Mouse (Mus musculus) forebrain, embryonic 16.5 days (tissue): ENCODE data around the gene Pcolce. TPM values are rescaled to one million over a fixed set of nuclear protein-coding genes. Genes with fewer than 3 reads are reported as not detected.

Experiments used
- ATAC-seq: fragments of 200-750 bp; cut with Nextera tagmentation; 2 replicates; pipeline ENCODE4 v1.8.0; 2017; ENCODE audit warnings: mild to moderate bottlenecking, moderate library complexity
- H3K27ac ChIP-seq: fragments of 300-500 bp; sonication (generic); 2 replicates; pipeline ENCODE4 v1.5.1; 2014; ENCODE audit warnings: low read length, control low read depth
- H3K27me3 ChIP-seq: fragments of 300-500 bp; sonication (generic); replicated peaks from 2 replicates; pipeline ENCODE4 v1.6.1; 2014; ENCODE audit warnings: low read length; ENCODE audit not compliant: control insufficient read depth, insufficient read depth
- H3K36me3 ChIP-seq: fragments of 300-500 bp; sonication (generic); 2 replicates; pipeline ENCODE4 v1.6.1; 2014; ENCODE audit not compliant: control insufficient read depth, insufficient read depth
- H3K4me1 ChIP-seq: fragments of 300-500 bp; sonication (generic); replicated peaks from 2 replicates; pipeline ENCODE4 v1.6.1; 2014; ENCODE audit warnings: low read length; ENCODE audit not compliant: control insufficient read depth, insufficient read depth
- H3K4me2 ChIP-seq: fragments of 300-500 bp; sonication (generic); 2 replicates; pipeline ENCODE4 v1.6.1; 2014; ENCODE audit warnings: mild to moderate bottlenecking, low read length, control low read depth
- H3K4me3 ChIP-seq: fragments of 300-500 bp; sonication (generic); replicated peaks from 2 replicates; pipeline ENCODE4 v1.5.1; 2014; ENCODE audit warnings: mild to moderate bottlenecking, low read length, control low read depth
- H3K9ac ChIP-seq: fragments of 300-500 bp; sonication (generic); replicated peaks from 2 replicates; pipeline ENCODE4 v1.6.1; 2014; ENCODE audit warnings: low read depth, low read length, control low read depth
- H3K9me3 ChIP-seq: fragments of 300-500 bp; sonication (generic); 2 replicates; pipeline ENCODE4 v1.6.1; 2016; ENCODE audit warnings: low read length; ENCODE audit not compliant: control insufficient read depth
- WGBS: fragments of 180-500 bp; shearing (Covaris S2); extraction: QIAGEN DNeasy Blood & Tissue Kit; methylation state at CpG from one replicate; pipeline ENCODE4 v1.1.7; 2014; 5-methylcytosine and 5-hydroxymethylcytosine counted together
- polyA plus RNA-seq: library from polyadenylated mRNA; unstranded; fragments of >200 nt; fragmentation: Nextera tagmentation; extraction: Ambion mirVana; gene quantifications from 2 replicates; pipeline ENCODE4 v1.2.1, GENCODE M21; 2015

The Pcolce gene
- polyA plus RNA-seq, 1 experiment from 2014 or later, result 10.6 TPM

- Histone ChIP-seq H3K4me1 (peaks cover 10% of the 10 kb centered on the region; the same call in 1 of the 2 replicates), H3K36me3 (peaks cover 5% of the 10 kb centered on the region; the same call in 1 of the 2 replicates), H3K4me2 (no peak overlapping the region), H3K9ac (no peak overlapping the region), H3K27me3 (peaks cover 27% of the 10 kb centered on the region), H3K27ac (no peak overlapping the region), H3K9me3 (no peaks in the 10 kb centered on the region), H3K4me3 (no peak overlapping the region)
- peak; percentile 57; the same call in 1 of the 2 replicates for ATAC-seq
- WGBS, result 84% methylated on average over 9 of the region's 9 CpGs
Measured at GRCm38 (mm10) chr5:137647827-137648601, 34.4 kb upstream of the Pcolce start.

DNA sequence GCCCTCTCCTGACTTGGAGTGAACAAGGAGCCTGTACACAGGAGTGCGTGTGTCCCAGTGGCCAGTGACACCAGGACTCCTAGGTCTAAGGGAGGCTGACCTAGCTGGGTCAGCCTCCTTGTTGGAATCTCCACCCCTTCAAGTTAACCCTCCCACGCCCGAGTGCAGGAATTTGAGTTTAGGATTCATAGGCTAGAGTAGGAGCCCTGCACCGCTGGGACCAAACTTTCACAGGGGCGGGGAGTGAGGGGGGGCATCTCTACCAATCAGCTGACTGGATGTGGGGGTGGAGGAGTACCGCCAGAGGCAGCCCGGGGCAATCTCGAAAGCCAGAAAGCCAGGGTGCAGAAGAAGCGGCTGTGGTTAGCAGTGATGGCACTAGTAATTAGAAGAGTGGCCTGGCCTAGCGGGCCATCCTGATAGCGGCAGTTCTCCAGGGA is 32.1 kb upstream of the Pcolce start, which contains the start of gene Irs3:
Gene Irs3, minus strand, starts transcription at position 63 of the 440 bp plus-strand sequence.
- ATAC-seq, result no peak
- H3K27ac ChIP-seq, result no peak within 1 kb of the TSS
- peak within 1 kb of the TSS; percentile 41; the same call in 1 of the 2 replicates for H3K9ac ChIP-seq
- peak within 1 kb of the TSS; percentile 32 for H3K4me3 ChIP-seq
- 21% methylated on average over 11 of the region's 11 CpGs for WGBS
- H3K4me1 ChIP-seq, result peaks cover 10% of the 10 kb centered on the region; the same call in 1 of the 2 replicates
- H3K36me3 ChIP-seq, result peaks cover 3% of the 10 kb centered on the region; the same call in 1 of the 2 replicates
- no peaks in the 10 kb centered on the region for H3K9me3 ChIP-seq
- H3K27me3 ChIP-seq, result peaks cover 27% of the 10 kb centered on the region
- H3K4me2 ChIP-seq, result peak within 1 kb of the TSS; percentile 44

GRCm38 (mm10) chr5:137645091-137645651 is 31.6 kb upstream of the Pcolce start:
- H3K36me3 ChIP-seq, result peaks cover 4% of the 10 kb centered on the region; the same call in 1 of the 2 replicates
- peak overlapping the region; percentile 44 for H3K4me2 ChIP-seq
- no peak overlapping the region for H3K27ac ChIP-seq
- WGBS, result 2% methylated on average over 44 of the region's 44 CpGs
- peak overlapping the region; percentile 41; the same call in 1 of the 2 replicates for H3K9ac ChIP-seq
- H3K27me3 ChIP-seq, result peaks cover 27% of the 10 kb centered on the region
- no peaks in the 10 kb centered on the region for H3K9me3 ChIP-seq
- no peak for ATAC-seq
- H3K4me1 ChIP-seq, result peaks cover 10% of the 10 kb centered on the region; the same call in 1 of the 2 replicates
- peak overlapping the region; percentile 32 for H3K4me3 ChIP-seq

DNA sequence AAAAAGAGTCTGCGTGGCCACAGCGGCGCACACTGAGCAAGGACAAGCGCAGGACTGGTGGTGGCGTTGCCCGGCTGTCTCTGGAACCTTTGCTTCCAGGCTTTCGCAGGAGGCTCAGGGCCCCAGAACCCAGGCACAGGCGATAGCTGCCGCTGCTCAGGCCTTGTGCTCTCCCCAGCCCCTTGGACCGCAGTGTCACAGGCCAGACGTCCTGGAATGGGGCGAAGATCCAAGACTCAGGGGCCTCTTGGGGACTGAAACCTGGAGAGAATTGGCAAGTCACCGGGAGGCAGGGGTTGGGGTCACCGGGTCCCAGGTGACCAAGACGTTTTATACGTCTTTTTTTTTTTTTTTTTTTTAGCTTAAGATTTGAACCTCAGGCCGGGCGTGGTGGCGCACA is 30.9 kb upstream of the Pcolce start:
- H3K27me3 ChIP-seq, result peaks cover 27% of the 10 kb centered on the region
- 40% methylated on average over 19 of the region's 19 CpGs for WGBS
- no peak for ATAC-seq

DNA sequence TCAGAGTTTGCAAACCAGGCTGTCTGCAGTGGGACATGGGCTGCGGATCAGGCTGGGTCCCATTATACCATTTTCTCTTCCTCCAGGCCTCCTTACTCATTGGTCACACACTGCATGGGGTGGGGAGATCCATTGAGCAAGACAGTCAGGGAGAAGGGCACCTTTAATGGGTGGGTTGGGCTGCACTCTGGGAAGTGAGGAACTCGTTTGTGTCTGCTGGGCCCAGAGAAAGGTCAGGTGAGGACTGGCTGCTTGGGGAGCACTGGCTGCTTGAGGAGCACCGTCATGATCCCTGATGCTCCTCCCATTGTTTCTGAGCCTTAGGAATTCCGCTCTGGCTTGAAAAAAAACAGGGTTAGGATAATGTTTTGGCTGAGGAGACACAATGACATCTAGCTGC is 29.3 kb upstream of the Pcolce start:
- H3K4me3 ChIP-seq, result no peak overlapping the region
- no peaks in the 10 kb centered on the region for H3K9me3 ChIP-seq
- H3K36me3 ChIP-seq, result peaks cover 17% of the 10 kb centered on the region
- peaks cover 27% of the 10 kb centered on the region for H3K27me3 ChIP-seq
- peaks cover 5% of the 10 kb centered on the region; the same call in 1 of the 2 replicates for H3K4me1 ChIP-seq
- 55% methylated on average over 4 of the region's 4 CpGs for WGBS
- no peak for ATAC-seq
- H3K27ac ChIP-seq, result no peak overlapping the region
- H3K4me2 ChIP-seq, result no peak overlapping the region
- H3K9ac ChIP-seq, result no peak overlapping the region

More for the DNA sequence above, 30.9 kb upstream of the Pcolce start:
- H3K9ac ChIP-seq, result no peak overlapping the region
- no peak overlapping the region for H3K4me3 ChIP-seq
- no peak overlapping the region for H3K27ac ChIP-seq
- peaks cover 10% of the 10 kb centered on the region for H3K36me3 ChIP-seq
- no peak overlapping the region for H3K4me2 ChIP-seq
- H3K9me3 ChIP-seq, result no peaks in the 10 kb centered on the region
- peaks cover 5% of the 10 kb centered on the region; the same call in 1 of the 2 replicates for H3K4me1 ChIP-seq

DNA sequence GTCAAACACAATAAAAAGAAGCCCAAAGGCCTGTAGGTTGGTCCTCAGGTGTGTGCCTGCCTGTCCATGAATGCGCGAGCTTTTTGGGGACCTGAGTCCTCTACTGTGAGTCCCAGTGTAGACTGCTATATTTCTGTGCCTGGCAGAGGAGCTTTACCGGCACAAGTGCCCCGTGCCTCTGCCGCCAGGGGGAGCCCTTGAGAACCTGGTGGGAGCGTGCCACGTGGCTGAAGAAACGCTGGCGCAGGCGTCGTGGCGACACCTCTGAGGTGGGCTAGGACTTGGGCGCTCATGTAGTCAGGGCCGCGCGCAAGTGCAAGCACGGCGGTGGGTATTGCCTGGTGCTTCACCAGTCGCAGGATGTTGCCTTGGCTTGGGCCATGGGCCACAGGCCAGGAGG is 27.5 kb upstream of the Pcolce start, which contains the start of gene Sap25:
Gene Sap25, plus strand, starts transcription at position 281 of the 400 bp plus-strand sequence.
- Histone ChIP-seq H3K27ac (no peak within 1 kb of the TSS), H3K9me3 (no peaks in the 10 kb centered on the region), H3K36me3 (peaks cover 31% of the 10 kb centered on the region), H3K4me2 (no peak within 1 kb of the TSS), H3K4me3 (no peak within 1 kb of the TSS), H3K9ac (no peak within 1 kb of the TSS), H3K27me3 (peaks cover 24% of the 10 kb centered on the region), H3K4me1 (peaks cover 5% of the 10 kb centered on the region; the same call in 1 of the 2 replicates)
- no peak for ATAC-seq
- WGBS, result 90% methylated on average over 19 of the region's 19 CpGs

DNA sequence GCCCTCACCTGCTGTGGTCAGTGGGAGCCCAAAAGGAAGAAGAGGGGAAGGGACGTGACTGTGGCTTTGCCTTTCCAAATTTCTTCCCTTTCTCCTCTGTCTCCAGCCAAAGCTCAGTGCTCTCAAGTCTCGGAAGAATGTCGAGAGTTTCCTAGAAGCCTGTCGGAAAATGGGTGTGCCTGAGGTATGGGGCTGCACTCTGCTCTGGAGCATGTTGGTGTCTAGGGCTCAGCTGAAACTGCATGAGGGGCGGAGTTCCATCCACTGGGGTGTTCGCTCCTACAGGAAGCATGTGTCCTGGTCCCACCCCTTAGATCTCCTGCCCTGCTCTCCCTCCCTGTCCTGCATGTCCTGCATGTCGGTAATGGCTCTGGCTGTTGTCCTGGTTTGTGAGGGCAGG is 25.9 kb upstream of the Pcolce start:
- no peak overlapping the region for H3K4me2 ChIP-seq
- H3K36me3 ChIP-seq, result peaks cover 35% of the 10 kb centered on the region
- H3K27me3 ChIP-seq, result peaks cover 11% of the 10 kb centered on the region
- 0 out of 2 replicates have a peak overlapping the region, but pooled peaks have one; percentile 3 for H3K9ac ChIP-seq
- H3K4me1 ChIP-seq, result no peaks in the 10 kb centered on the region
- H3K9me3 ChIP-seq, result no peaks in the 10 kb centered on the region
- no peak overlapping the region for H3K27ac ChIP-seq
- no peak for ATAC-seq
- 91% methylated on average over 7 of the region's 7 CpGs for WGBS
- no peak overlapping the region for H3K4me3 ChIP-seq

- H3K9ac ChIP-seq, result no peak overlapping the region
- H3K27me3 ChIP-seq, result no peaks in the 10 kb centered on the region
- 84% methylated on average over 12 of the region's 12 CpGs for WGBS
- H3K36me3 ChIP-seq, result peaks cover 18% of the 10 kb centered on the region; the same call in 1 of the 2 replicates
- H3K4me2 ChIP-seq, result no peak overlapping the region
- no peak overlapping the region for H3K4me3 ChIP-seq
- H3K4me1 ChIP-seq, result peaks cover 20% of the 10 kb centered on the region
- no peaks in the 10 kb centered on the region for H3K9me3 ChIP-seq
- H3K27ac ChIP-seq, result no peak overlapping the region
- ATAC-seq, result no peak
Measured at GRCm38 (mm10) chr5:137633397-137634084, 20.0 kb upstream of the Pcolce start.

DNA sequence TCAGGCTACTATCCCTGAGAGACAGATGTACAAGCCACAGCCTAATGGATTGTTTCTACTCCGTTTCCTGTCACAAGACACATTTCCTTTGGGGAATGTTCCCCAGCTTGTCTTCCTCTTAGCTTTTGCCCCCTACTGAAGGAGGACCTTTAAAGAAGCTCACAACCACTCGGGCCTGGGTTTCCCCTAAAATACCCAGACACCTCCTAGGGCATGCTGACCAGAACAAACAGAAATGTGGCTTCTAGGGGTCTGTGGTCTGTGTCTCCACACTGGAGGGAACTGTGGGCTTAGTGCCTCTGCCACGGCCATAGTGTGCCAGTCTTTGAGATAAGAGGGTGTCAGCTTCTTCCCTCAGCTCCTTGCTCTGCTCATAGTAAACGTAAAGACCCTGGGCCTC is 18.0 kb upstream of the Pcolce start:
- no peak for ATAC-seq
- Histone ChIP-seq H3K4me3 (no peak overlapping the region), H3K9me3 (no peaks in the 10 kb centered on the region), H3K4me2 (no peak overlapping the region), H3K4me1 (peaks cover 26% of the 10 kb centered on the region), H3K27ac (no peak overlapping the region), H3K9ac (no peak overlapping the region), H3K27me3 (no peaks in the 10 kb centered on the region), H3K36me3 (peaks cover 7% of the 10 kb centered on the region; the same call in 1 of the 2 replicates)
- WGBS, result 84% methylated on average over 4 of the region's 4 CpGs
